Mouse (Mus musculus) subcutaneous adipose tissue, adult 2 months (tissue): ENCODE results near the gene Pold2. TPM values are rescaled to one million over a fixed set of nuclear protein-coding genes. Genes with fewer than 3 reads are reported as not detected.

Experiments used
- polyA plus RNA-seq: library from polyadenylated mRNA; depleted of rRNA; stranded (reverse); fragments of >200 nt; gene quantifications from 2 replicates; pipeline ENCODE4 v1.2.3, GENCODE M21; 2012; ENCODE audit warnings: low replicate concordance; rRNA removed

Pold2 gene
- 58.2 and 143 TPM in 2 replicates for polyA plus RNA-seq

GRCm38 (mm10) chr11:5877921-5878526, at the start of gene Pold2:
Gene Pold2, minus strand, starts transcription at chr11:5878292.

GRCm38 (mm10) chr11:5898531-5898930, 20.4 kb upstream of the Pold2 start, which contains the start of gene Myl7:
Gene Myl7, minus strand, starts transcription at chr11:5898782.

GRCm38 (mm10) chr11:5861678-5862393, 16.3 kb downstream of the Pold2 start, which contains the start of gene Aebp1:
Gene Aebp1, plus strand, starts transcription at chr11:5861947.

DNA sequence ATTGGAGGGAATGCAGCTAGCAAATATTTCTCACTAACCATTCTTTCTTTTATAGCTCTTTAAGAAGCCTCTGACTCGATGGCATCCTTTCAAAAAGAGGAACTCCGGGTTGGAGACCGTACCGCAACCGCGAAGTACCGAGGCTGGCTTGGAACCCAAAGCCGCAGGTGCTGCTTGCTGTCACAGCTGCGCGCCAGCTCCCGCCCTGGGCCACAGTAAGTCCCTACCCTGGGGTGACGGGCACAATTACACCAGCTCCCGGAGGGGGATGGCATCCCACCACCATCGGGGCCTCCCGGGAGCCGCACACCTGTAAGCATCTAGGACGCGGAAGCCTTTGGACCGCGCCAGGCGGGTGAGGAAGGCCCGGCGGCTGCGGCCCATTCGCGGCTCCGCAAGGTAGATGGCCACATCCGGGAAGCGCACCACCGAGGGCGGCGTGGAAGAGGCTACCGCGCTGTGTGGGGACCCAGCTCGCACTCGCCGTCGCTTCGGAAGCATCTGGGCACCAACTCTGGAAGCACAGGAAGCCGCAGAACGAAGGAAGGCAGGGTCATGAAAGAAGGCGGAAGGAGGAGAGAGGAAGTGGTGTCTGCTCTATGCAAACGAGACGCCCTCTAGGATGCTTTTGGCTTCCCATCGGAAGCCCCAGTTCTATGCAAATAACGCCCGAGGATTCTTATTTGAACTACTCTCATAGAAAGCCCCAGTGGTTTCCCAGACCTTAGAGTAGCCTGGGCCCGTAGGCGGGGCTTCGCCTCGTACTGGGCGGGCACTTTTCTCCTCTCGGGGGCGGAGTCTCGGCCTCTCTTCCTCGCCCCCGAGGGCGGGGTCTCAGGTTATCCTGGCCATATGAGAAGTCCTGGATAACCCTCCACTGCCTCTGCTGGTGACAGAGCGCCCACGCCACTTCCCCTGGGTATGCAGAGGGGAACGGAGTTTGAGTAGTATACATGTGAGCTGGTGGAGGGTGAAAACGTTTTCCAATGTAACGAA, 40.5 kb downstream of the Pold2 start, which contains the start of gene Polm:
Gene Polm, minus strand, starts transcription at position 766 of the 996 bp plus-strand sequence.

Other genes starting within 250 kb of the Pold2 start
- gene Mrps24, start 162.6 kb downstream of the Pold2 start, polyA plus RNA-seq = 107 and 215 TPM in 2 replicates
- gene Urgcp, start 115.9 kb downstream of the Pold2 start, polyA plus RNA-seq = 24.1 and 32.3 TPM in 2 replicates
- 56.4 and 73.3 TPM in 2 replicates for gene Dbnl, start 89.8 kb downstream of the Pold2 start, polyA plus RNA-seq
- 0.72 and 0.75 TPM in 2 replicates for gene Pgam2, start 74.6 kb downstream of the Pold2 start, polyA plus RNA-seq
- gene Polm, start 40.3 kb downstream of the Pold2 start, polyA plus RNA-seq = 21.6 and 35.9 TPM in 2 replicates
- gene Aebp1, start 16.3 kb downstream of the Pold2 start, polyA plus RNA-seq = 99.4 and 539 TPM in 2 replicates
- 0.26 and 0.59 TPM in 2 replicates for gene Myl7, start 20.5 kb upstream of the Pold2 start, polyA plus RNA-seq
- gene Gck, start 71.8 kb upstream of the Pold2 start, polyA plus RNA-seq = 0.26 and 0.81 TPM in 2 replicates
- gene Ykt6, start 77.4 kb upstream of the Pold2 start, polyA plus RNA-seq = 75.5 and 95.5 TPM in 2 replicates
- 4.5 and 7.2 TPM in 2 replicates for gene Camk2b, start 188.1 kb upstream of the Pold2 start, polyA plus RNA-seq